Mouse (Mus musculus) layer of hippocampus, adult 9-10 months (tissue): ENCODE data around the gene Samd13.

Experiments used
- DNase-seq: peaks from one replicate; pipeline ENCODE4 v3.0.0; 2022; ENCODE audit warnings: low spot score

Gene Samd13

GRCm38 (mm10) chr3:146615496-146615895 lies 69.9 kb downstream of the Samd13 start, which contains the start of gene Dnase2b:
Dnase2b (minus strand) TSS chr3:146615596.
- no peak for DNase-seq

- no peak for DNase-seq
Measured at GRCm38 (mm10) chr3:146611821-146612220, 73.6 kb downstream of the Samd13 start.

GRCm38 (mm10) chr3:146611261-146611660 lies 74.1 kb downstream of the Samd13 start:
- no peak for DNase-seq

- DNase-seq: no peak
Measured at GRCm38 (mm10) chr3:146610322-146610721, 75.1 kb downstream of the Samd13 start.

- no peak for DNase-seq
Measured at GRCm38 (mm10) chr3:146607368-146607767, 78.0 kb downstream of the Samd13 start.

DNA sequence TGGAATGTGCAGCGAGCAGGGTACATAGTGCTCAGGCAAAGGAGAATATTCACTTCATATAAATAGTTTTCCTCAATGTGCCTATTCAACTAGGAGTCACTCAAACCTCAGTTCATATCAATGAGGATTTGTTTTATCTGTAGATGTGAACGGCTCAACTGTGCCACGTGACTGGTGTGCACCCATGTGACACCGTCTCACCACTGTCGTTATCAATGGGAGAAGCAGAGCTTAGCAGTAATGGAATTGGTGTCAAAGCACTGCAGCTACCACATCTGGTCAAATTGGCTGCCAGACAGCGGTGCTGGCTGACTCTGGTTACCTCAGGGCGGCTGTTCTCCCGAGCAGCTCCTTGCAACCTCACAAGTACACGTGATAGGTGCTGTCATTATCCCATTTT lies 80.7 kb downstream of the Samd13 start:
- no peak for DNase-seq

GRCm38 (mm10) chr3:146602531-146602930 lies 82.9 kb downstream of the Samd13 start:
- no peak for DNase-seq

DNA sequence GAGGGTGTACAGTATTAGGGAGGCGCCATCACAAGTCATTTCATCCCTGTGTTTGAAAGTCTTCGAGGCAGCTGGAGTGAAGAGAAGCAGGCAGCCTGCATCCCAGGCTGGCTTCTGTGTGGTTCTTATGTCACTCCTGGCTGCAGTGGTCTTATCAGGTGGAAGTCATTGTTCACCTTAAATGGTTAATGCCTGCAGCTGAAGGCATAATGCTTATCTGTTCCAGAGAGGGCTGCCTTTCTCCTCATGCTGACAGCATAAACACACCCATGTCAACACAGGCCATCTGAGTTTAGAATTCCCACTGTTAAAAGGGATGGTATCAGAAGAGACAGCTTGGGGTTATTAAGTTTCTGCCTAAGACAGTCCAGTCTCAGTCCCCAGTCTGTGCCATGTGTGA lies 84.2 kb downstream of the Samd13 start:
- DNase-seq: no peak

GRCm38 (mm10) chr3:146599198-146599900 lies 86.0 kb downstream of the Samd13 start:
- DNase-seq: no peak

GRCm38 (mm10) chr3:146598411-146598810 lies 87.0 kb downstream of the Samd13 start:
- no peak for DNase-seq

GRCm38 (mm10) chr3:146596864-146597263 lies 88.5 kb downstream of the Samd13 start:
- no peak for DNase-seq

GRCm38 (mm10) chr3:146596387-146596786 lies 89.0 kb downstream of the Samd13 start:
- DNase-seq: no peak

DNA sequence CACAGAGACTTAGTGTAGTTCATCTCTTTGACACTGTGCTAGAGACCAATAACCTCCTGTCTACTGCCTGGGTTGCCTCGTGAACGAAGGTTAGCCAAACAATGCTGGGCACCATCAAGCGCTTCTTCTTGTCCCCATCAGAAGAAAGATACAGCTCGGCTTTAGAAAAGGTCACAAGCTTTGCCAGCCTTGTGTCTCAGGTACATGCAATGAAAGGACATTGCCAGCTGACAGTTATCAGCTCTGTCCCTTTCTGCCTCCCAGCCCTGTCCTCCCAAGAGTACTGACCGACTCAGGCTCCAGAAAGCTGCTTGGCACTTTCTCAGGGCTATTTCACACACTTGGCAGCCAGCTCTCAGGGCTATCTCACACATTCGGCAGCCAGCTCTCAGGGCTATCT lies 90.0 kb downstream of the Samd13 start:
- no peak for DNase-seq
